Mouse (Mus musculus) C2C12 (cell line): ENCODE measurements around the gene Tssk6.

Source experiments
- CEBPB ChIP-seq: IDR thresholded peaks from one replicate; pipeline ENCODE4 v1.6.1; 2011; ENCODE audit warnings: low read depth, mild to moderate bottlenecking, control low read depth, moderate library complexity
- CTCF ChIP-seq: IDR thresholded peaks from one replicate; pipeline ENCODE4 v1.5.1; 2011; ENCODE audit not compliant: control insufficient read depth, insufficient read depth, insufficient read length
- FOSL1 ChIP-seq: IDR thresholded peaks from one replicate; pipeline ENCODE4 v1.8.0; 2011; ENCODE audit warnings: mild to moderate bottlenecking, low read length; ENCODE audit not compliant: poor library complexity, insufficient read depth, severe bottlenecking
- MAX ChIP-seq: IDR thresholded peaks from one replicate; pipeline ENCODE4 v1.6.1; 2011; ENCODE audit warnings: mild to moderate bottlenecking, control low read depth
- MYOD1 ChIP-seq: IDR thresholded peaks from one replicate; pipeline ENCODE4 v1.6.1; 2011; ENCODE audit warnings: low read depth; ENCODE audit not compliant: control insufficient read depth, insufficient read length
- MYOG ChIP-seq: IDR thresholded peaks from one replicate; pipeline ENCODE4 v1.6.1; 2011; ENCODE audit not compliant: control insufficient read depth, insufficient read length; ENCODE audit errors: extremely low read depth
- USF1 ChIP-seq: IDR thresholded peaks from one replicate; pipeline ENCODE4 v1.6.1; 2011; ENCODE audit warnings: low read depth, mild to moderate bottlenecking, control low read depth, moderate library complexity

DNA sequence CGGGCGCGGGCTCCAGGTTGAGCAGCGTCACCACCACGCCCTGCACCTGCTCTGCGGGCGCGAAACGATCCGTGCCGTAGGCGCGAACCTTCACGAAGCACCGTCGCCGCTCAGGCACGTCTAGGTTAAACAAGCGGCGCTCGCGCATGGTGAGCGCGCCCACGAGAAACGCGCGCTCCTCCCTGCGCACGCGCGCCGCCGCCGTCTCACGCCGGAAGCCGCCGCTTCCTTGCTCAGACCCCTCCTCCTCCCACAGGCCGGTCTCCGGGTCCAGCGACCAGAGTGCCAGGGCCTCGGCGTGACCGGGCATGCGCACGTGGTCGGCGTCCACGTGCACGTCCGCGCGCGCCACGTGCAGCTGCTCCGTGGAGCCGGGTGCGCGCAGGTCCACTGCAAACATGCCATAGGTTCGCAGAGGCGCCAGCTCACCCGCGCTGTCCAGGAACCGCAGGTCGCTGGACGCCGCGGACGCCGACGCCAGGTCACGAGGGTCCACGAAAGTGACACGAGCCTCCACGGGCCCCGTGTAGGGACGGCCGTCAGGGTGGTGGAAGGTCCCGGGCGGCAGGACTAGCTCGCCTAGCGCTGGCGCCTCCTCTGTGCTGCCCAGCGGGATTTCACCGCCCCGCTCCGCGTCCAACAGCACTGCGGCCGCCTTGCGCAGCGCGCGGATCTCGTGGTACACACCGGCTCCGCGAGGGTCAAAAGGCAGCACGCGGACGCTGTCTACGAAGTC is 19.8 kb upstream of the Tssk6 start:
- no peak for TF ChIP-seq CTCF
- no peak for TF ChIP-seq MYOG
- no peak for TF ChIP-seq MAX
- TF ChIP-seq CEBPB: no peak
- TF ChIP-seq USF1: no peak
- TF ChIP-seq FOSL1: no peak
- no peak for TF ChIP-seq MYOD1
